Mouse (Mus musculus): ENCODE data around the gene Vps35l. TPM values are rescaled to one million over a fixed set of nuclear protein-coding genes. Genes with fewer than 3 reads are reported as not detected.

Gene Vps35l
- polyA plus RNA-seq, 1 experiment from 2014 or later, result 91.0 TPM

DNA sequence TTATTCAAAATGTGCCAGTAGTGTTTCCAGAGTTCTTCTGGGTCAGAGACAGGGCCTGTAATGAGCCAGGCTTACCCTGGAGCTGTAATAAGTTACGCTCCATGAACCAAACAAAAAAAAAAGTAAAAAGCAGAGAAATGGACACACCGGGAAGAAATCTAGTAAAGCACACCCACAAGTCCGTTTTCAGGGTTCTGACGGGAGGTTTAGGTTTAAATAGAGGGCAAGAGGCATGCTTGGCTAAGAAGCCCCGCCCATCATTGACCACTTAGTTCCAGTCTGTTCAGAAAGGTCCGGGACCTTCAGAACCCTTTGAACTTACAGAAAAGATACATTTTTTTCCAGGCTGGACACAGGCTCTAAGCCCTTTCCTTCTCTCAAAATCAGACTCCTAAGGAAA is 34.0 kb upstream of the Vps35l start:
- no peak overlapping the region; the same call in 1 of the 2 replicates for H3K27ac ChIP-seq (ENCODE audit: low read depth, low read length)
- H3K36me3 ChIP-seq (ENCODE audit: control insufficient read depth, insufficient read depth, low read length), result peaks cover 9% of the 10 kb centered on the region; the same call in 1 of the 2 replicates
- H3K27me3 ChIP-seq (replicated peaks; ENCODE audit: control insufficient read depth, insufficient read depth, low read length), result no peaks in the 10 kb centered on the region
- H3K9ac ChIP-seq (ENCODE audit: low read length), result 0 out of 2 replicates have a peak overlapping the region, but pooled peaks have one; percentile 93
- 30% methylated on average over 6 of the region's 6 CpGs for WGBS
- peak overlapping the region; percentile 60 for H3K4me2 ChIP-seq (ENCODE audit: low read length)
- ATAC-seq (no peak), DNase-seq (ENCODE audit: low spot score) (no peak)
- H3K4me1 ChIP-seq (ENCODE audit: control insufficient read depth, insufficient read depth, low read length), result peaks cover 21% of the 10 kb centered on the region
- peak overlapping the region; percentile 92 for H3K4me3 ChIP-seq (ENCODE audit: low read depth, low read length)
- no peaks in the 10 kb centered on the region for H3K9me3 ChIP-seq (replicated peaks; ENCODE audit: control insufficient read depth, low read length)

DNA sequence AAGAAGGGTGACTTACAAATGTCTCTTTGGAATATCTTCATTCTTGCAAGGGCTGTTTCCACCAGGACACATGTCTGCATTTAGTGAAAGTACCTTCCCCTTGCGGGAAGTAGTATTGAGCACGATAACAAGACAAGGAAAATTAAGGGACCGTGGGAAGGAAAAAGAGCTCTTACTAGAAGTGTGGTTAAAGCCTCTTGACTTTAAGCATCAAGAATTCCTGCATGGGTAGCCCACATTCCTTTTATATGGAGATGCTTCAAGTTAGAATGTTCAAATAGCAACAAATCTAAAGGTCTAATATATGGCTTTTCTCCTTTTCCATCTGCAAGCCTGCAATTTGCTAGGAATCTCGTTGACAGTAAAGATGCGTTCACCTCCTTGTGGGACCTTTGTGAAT is 33.5 kb upstream of the Vps35l start:
- Histone ChIP-seq H3K9ac (ENCODE audit: low read length) (no peak overlapping the region), H3K4me3 (ENCODE audit: low read depth, low read length) (no peak overlapping the region), H3K36me3 (ENCODE audit: control insufficient read depth, insufficient read depth, low read length) (peaks cover 9% of the 10 kb centered on the region; the same call in 1 of the 2 replicates), H3K27me3 (replicated peaks; ENCODE audit: control insufficient read depth, insufficient read depth, low read length) (no peaks in the 10 kb centered on the region), H3K4me1 (ENCODE audit: control insufficient read depth, insufficient read depth, low read length) (peaks cover 21% of the 10 kb centered on the region), H3K27ac (ENCODE audit: low read depth, low read length) (no peak overlapping the region), H3K4me2 (ENCODE audit: low read length) (no peak overlapping the region), H3K9me3 (replicated peaks; ENCODE audit: control insufficient read depth, low read length) (no peaks in the 10 kb centered on the region)
- WGBS, result 94% methylated on average over 5 of the region's 5 CpGs
- ATAC-seq (no peak), DNase-seq (ENCODE audit: low spot score) (no peak)

DNA sequence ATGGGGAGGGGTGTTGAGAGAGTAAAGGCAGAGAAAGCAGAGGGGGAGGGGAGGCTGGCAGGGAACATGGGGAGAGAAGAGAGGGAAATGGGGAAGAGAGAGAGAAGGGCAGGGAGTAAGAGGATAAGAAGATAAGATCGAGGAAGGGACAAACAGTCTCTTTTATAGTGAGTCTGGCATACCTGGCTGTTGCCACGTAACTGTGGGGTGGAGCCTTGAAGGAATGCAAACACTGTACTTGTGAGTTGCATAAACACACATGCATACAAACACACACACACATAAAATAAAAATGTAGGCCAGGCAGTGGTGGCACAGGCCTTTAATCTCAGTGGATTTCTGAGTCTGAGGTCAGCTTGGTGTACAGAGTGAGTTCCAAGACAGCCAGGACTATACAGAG is 32.8 kb upstream of the Vps35l start:
- 81% methylated on average over 2 of the region's 2 CpGs for WGBS
- Histone ChIP-seq H3K4me1 (ENCODE audit: control insufficient read depth, insufficient read depth, low read length) (peaks cover 21% of the 10 kb centered on the region), H3K9me3 (replicated peaks; ENCODE audit: control insufficient read depth, low read length) (no peaks in the 10 kb centered on the region), H3K36me3 (ENCODE audit: control insufficient read depth, insufficient read depth, low read length) (peaks cover 2% of the 10 kb centered on the region; the same call in 1 of the 2 replicates), H3K27me3 (replicated peaks; ENCODE audit: control insufficient read depth, insufficient read depth, low read length) (no peaks in the 10 kb centered on the region), H3K4me3 (ENCODE audit: low read depth, low read length) (no peak overlapping the region), H3K27ac (ENCODE audit: low read depth, low read length) (no peak overlapping the region), H3K9ac (ENCODE audit: low read length) (no peak overlapping the region), H3K4me2 (ENCODE audit: low read length) (no peak overlapping the region)
- ATAC-seq (no peak), DNase-seq (ENCODE audit: low spot score) (no peak)

DNA sequence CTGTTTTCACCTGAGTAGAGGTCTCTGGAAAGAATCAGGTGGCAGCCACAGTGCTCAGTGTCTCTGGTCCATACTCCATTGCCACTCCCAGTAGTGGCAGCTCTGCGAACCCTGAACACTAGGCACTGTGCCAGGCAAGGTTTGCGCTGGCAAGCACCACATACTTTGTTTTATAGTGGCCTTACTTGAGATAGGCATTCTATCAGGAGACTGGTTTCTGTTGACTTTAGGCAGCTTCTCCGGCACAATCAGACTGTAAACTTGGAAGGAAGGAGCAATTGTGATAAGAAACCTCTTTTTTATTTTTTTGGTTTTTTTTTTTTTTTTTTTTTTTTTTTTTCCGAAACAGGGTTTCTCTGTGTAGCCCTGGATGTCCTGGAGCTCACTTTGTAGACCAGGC is 32.0 kb upstream of the Vps35l start:
- Histone ChIP-seq H3K4me2 (ENCODE audit: low read length) (no peak overlapping the region), H3K27ac (ENCODE audit: low read depth, low read length) (no peak overlapping the region), H3K9ac (ENCODE audit: low read length) (no peak overlapping the region), H3K9me3 (replicated peaks; ENCODE audit: control insufficient read depth, low read length) (no peaks in the 10 kb centered on the region), H3K4me3 (ENCODE audit: low read depth, low read length) (no peak overlapping the region), H3K4me1 (ENCODE audit: control insufficient read depth, insufficient read depth, low read length) (peaks cover 21% of the 10 kb centered on the region), H3K36me3 (ENCODE audit: control insufficient read depth, insufficient read depth, low read length) (no peaks in the 10 kb centered on the region), H3K27me3 (replicated peaks; ENCODE audit: control insufficient read depth, insufficient read depth, low read length) (no peaks in the 10 kb centered on the region)
- WGBS, result 75% methylated on average over 4 of the region's 4 CpGs
- ATAC-seq (no peak), DNase-seq (ENCODE audit: low spot score) (no peak)

DNA sequence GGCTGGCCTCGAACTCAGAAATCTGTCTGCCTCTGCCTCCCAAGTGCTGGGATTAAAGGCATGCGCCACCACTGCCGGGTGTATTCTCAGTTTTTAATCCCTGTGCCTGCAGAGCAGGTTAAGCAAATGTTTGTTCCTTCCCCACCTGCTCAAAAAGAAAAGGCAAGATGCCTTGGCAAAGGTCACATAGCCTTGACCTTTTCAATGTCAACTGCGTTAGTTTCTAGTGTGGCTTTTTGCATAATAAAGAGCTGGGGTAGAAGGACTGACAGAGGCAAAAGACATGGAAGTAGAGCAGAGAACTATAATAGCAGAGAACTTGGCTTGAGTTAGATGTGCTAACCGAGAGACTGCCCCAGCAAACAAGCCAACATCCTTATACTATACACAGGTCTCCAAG is 29.2 kb upstream of the Vps35l start:
- no peak for DNase-seq (ENCODE audit: low spot score)
- no peak overlapping the region for H3K9ac ChIP-seq (ENCODE audit: low read length)
- H3K36me3 ChIP-seq (ENCODE audit: control insufficient read depth, insufficient read depth, low read length), result peaks cover 12% of the 10 kb centered on the region
- WGBS, result 73% methylated on average over 5 of the region's 5 CpGs
- H3K9me3 ChIP-seq (replicated peaks; ENCODE audit: control insufficient read depth, low read length), result no peaks in the 10 kb centered on the region
- no peak for ATAC-seq
- peaks cover 10% of the 10 kb centered on the region; the same call in 1 of the 2 replicates for H3K4me1 ChIP-seq (ENCODE audit: control insufficient read depth, insufficient read depth, low read length)
- no peak overlapping the region for H3K4me2 ChIP-seq (ENCODE audit: low read length)
- no peak overlapping the region for H3K4me3 ChIP-seq (ENCODE audit: low read depth, low read length)
- no peak overlapping the region for H3K27ac ChIP-seq (ENCODE audit: low read depth, low read length)
- H3K27me3 ChIP-seq (replicated peaks; ENCODE audit: control insufficient read depth, insufficient read depth, low read length), result no peaks in the 10 kb centered on the region

DNA sequence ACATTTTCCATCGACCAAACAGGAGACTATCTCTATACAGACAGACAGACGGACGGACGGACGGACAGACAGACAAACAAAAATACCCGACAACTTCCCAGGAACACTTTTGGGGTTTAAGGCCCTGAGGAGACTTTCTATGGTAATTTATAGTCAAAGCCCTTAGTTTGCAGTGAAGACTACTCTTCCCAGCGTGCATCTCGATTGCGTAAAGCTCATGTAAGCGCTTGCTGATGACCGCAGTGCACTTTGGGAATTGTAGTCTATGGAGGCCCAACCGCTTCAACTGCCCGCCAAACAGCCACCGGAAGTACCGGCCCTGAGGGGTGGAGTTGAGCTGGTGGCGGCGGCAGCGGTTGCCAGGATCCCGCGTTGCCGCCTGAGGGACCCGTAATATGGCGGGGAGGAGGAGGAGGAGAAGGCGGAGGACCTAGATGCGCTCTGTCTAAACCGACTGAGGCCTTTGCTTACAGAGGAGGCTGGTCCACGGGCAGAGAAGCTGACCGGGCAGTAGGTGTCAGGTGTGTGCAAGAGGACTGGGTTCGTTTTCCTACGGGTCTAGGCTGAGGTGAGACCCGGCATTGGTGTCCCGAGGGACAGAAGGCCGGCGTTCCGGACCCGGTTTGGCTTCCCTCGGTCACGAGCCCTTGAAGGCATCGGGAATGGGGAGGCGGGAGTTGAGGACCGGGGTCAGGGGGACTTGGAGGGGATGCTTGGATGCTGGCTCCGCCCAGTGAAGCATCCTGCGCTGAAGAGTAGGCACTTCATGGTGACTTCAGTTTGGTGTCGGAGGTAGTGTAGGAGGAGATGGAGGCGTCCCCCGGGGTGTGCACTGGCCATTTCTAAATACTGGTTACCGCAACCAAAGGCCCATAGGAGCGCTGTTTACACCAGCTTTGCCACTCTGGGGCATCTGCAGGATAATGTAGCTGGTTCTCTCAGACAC is 27.5 kb upstream of the Vps35l start, which contains the start of gene Ccp110:
Gene Ccp110, plus strand, starts transcription at position 325 of the 946 bp plus-strand sequence.
- no peaks in the 10 kb centered on the region for H3K27me3 ChIP-seq (replicated peaks; ENCODE audit: control insufficient read depth, insufficient read depth, low read length)
- H3K9ac ChIP-seq (ENCODE audit: low read length), result peak within 1 kb of the TSS; percentile 79
- H3K9me3 ChIP-seq (replicated peaks; ENCODE audit: control insufficient read depth, low read length), result no peaks in the 10 kb centered on the region
- peak within 1 kb of the TSS; percentile 61; the same call in 1 of the 2 replicates for H3K27ac ChIP-seq (ENCODE audit: low read depth, low read length)
- H3K4me1 ChIP-seq (ENCODE audit: control insufficient read depth, insufficient read depth, low read length), result peaks cover 6% of the 10 kb centered on the region; the same call in 1 of the 2 replicates
- peak within 1 kb of the TSS; percentile 60 for H3K4me2 ChIP-seq (ENCODE audit: low read length)
- peak within 1 kb of the TSS; percentile 69 for H3K4me3 ChIP-seq (ENCODE audit: low read depth, low read length)
- peak; percentile 99 for ATAC-seq
- H3K36me3 ChIP-seq (ENCODE audit: control insufficient read depth, insufficient read depth, low read length), result peaks cover 19% of the 10 kb centered on the region
- WGBS, result under 1% methylated on average over 48 of the region's 48 CpGs
- peak; percentile 99 for DNase-seq (ENCODE audit: low spot score)

GRCm38 (mm10) chr7:118714873-118715272 is 25.2 kb upstream of the Vps35l start:
- Histone ChIP-seq H3K9ac (ENCODE audit: low read length) (no peak overlapping the region), H3K27me3 (replicated peaks; ENCODE audit: control insufficient read depth, insufficient read depth, low read length) (no peaks in the 10 kb centered on the region), H3K36me3 (ENCODE audit: control insufficient read depth, insufficient read depth, low read length) (peaks cover 35% of the 10 kb centered on the region), H3K4me3 (ENCODE audit: low read depth, low read length) (no peak overlapping the region), H3K4me1 (ENCODE audit: control insufficient read depth, insufficient read depth, low read length) (peaks cover 6% of the 10 kb centered on the region; the same call in 1 of the 2 replicates), H3K9me3 (replicated peaks; ENCODE audit: control insufficient read depth, low read length) (no peaks in the 10 kb centered on the region), H3K27ac (ENCODE audit: low read depth, low read length) (no peak overlapping the region), H3K4me2 (ENCODE audit: low read length) (no peak overlapping the region)
- DNase-seq (ENCODE audit: low spot score) (no peak), ATAC-seq (no peak)
- WGBS, result 95% methylated on average over 1 of the region's 1 CpGs

GRCm38 (mm10) chr7:118718066-118718465 is 22.0 kb upstream of the Vps35l start:
- Histone ChIP-seq H3K9ac (ENCODE audit: low read length) (no peak overlapping the region), H3K4me2 (ENCODE audit: low read length) (no peak overlapping the region), H3K4me1 (ENCODE audit: control insufficient read depth, insufficient read depth, low read length) (peaks cover 6% of the 10 kb centered on the region; the same call in 1 of the 2 replicates), H3K4me3 (ENCODE audit: low read depth, low read length) (no peak overlapping the region), H3K27ac (ENCODE audit: low read depth, low read length) (no peak overlapping the region), H3K27me3 (replicated peaks; ENCODE audit: control insufficient read depth, insufficient read depth, low read length) (no peaks in the 10 kb centered on the region), H3K9me3 (replicated peaks; ENCODE audit: control insufficient read depth, low read length) (no peaks in the 10 kb centered on the region), H3K36me3 (ENCODE audit: control insufficient read depth, insufficient read depth, low read length) (peaks cover 59% of the 10 kb centered on the region)
- 96% methylated on average over 4 of the region's 4 CpGs for WGBS
- DNase-seq (ENCODE audit: low spot score) (no peak), ATAC-seq (no peak)

- H3K27me3 ChIP-seq (replicated peaks; ENCODE audit: control insufficient read depth, insufficient read depth, low read length), result no peaks in the 10 kb centered on the region
- 94% methylated on average over 9 of the region's 9 CpGs for WGBS
- H3K9ac ChIP-seq (ENCODE audit: low read length), result no peak overlapping the region
- H3K4me1 ChIP-seq (ENCODE audit: control insufficient read depth, insufficient read depth, low read length), result no peaks in the 10 kb centered on the region
- H3K9me3 ChIP-seq (replicated peaks; ENCODE audit: control insufficient read depth, low read length), result no peaks in the 10 kb centered on the region
- ATAC-seq, result no peak
- H3K4me3 ChIP-seq (ENCODE audit: low read depth, low read length), result no peak overlapping the region
- H3K27ac ChIP-seq (ENCODE audit: low read depth, low read length), result no peak overlapping the region
- DNase-seq (ENCODE audit: low spot score), result no peak
- H3K4me2 ChIP-seq (ENCODE audit: low read length), result no peak overlapping the region
- H3K36me3 ChIP-seq (ENCODE audit: control insufficient read depth, insufficient read depth, low read length), result peaks cover 78% of the 10 kb centered on the region
Observed at GRCm38 (mm10) chr7:118723927-118724326, 16.1 kb upstream of the Vps35l start.
